Mouse (Mus musculus) layer of hippocampus, adult 9-10 months (tissue): ENCODE measurements around the gene Zdhhc20.
"Not testable (repeated sequence)": the region's sequence is repeated elsewhere in the genome, so short reads cannot be mapped to it uniquely, and the experiment has no call there.

Experiments used
- DNase-seq: peaks from one replicate; pipeline ENCODE4 v3.0.0; 2022; ENCODE audit warnings: low spot score

Gene Zdhhc20

DNA sequence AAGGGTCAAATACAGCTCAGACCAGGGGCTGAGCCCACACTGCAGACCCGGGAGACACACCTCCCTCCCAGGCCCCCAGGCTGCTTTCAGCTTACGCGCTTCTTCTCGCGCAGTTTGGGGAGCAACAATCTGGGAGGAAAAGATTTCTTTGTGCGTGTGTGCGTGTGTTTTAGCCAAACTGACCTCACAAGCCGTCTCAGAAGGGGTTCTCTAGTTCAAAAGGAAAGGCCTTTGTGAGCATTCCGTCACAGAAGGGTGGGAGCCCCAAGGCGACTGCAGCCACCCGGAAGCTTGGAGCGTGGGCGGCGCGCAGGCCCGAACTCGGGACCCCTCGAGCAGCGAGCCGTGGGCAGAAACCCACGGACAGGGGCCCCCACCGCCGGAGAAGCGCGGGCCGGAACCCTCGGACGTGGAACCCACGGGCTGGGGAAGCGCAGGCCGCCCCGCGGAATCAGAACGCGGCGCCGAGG lies 500 bp downstream of the Zdhhc20 start:
- DNase-seq = no peak

DNA sequence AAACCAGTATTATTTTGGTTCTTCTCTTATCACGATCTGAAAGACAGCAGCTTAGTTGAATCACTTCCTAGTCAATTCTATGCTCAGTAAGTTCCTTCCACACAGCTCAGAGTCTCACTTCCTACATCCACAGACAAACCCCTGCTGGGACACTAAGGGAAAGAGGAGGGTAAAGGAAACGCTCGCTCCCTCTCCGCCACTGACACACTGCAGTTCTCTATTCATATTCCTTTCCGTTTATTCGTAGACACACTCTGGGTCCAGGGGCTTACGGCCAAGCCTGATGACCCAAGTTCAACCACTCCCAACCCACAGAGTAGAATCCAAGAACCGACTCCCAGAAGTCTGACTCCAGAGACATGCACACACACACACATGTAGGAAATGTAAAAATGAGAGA lies 2.9 kb downstream of the Zdhhc20 start:
- DNase-seq = no peak

DNA sequence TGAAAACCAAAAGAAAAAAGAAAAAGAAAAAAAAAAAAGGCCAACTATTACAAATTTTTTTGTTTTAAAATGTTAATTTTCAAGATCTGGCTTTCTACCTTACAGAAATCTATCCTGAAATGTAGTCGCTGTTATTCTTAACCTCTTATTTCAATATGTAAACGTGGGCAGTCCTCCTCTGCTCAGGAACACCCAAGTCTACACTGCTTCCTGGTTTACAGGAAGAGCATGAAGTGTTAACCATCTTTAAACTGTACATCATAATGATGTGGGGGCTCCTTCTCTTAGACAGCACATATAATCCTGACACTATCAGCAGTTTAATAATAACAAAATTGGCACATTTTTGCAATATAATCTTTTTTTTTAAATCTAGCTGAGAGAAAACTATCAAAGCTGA lies 4.0 kb downstream of the Zdhhc20 start:
- DNase-seq = no peak

DNA sequence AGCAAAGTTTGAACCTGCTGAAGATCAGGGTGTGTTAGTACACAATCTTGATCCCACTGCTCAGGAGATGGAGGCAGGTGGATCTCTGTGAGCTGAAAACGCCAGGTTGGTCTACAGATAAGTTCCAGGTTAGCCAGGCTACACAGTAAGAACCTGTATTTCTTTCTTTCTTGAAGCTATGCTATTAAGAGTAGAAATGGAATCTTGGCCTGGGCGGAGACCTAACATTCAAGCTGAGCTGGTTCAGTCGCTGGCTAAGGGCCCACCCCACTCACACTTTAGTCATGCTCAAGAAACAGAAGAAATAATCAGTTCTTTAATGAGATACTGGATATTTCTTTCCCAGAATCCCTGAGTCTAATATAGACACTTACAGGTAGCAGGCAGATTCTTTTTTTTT lies 6.7 kb downstream of the Zdhhc20 start:
- DNase-seq = no peak

DNA sequence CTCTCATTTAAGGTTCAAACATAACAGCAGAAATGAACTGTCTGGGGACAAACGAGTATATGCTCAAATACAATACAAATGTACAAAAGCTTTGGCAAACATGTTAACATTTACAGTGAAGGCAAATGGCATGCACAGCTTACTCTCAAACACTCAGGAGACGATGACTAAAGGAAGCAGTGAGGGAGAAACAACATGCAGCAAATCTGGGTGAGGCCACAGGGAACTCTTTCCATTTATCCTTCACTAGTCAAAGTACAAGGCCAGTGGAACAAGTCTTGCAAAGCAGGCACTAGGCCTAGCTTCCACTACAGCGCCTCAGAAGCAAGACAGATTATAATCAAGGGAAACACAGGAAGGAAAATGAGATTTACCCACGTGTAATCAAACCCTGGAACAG lies 7.4 kb downstream of the Zdhhc20 start:
- DNase-seq = no peak

DNA sequence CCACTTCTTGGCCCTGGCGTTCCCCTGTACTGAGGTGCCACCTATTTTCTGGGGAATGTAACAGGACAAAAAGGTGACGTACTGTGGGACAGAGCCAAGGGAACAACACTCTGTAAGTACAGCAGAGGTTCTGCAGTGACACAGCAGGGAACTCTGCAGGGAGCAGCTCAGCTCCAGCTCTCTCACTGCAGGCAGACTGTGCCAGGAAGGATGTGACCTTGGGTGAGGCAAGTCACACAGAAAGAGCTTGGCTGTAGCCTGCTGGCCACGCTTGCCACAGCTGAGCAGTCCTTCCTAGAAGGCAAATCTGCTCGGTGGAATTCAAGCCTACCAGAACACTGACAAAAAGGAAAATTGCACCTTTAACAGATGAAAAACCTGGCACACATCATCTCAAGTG lies 8.3 kb downstream of the Zdhhc20 start:
- DNase-seq = no peak

DNA sequence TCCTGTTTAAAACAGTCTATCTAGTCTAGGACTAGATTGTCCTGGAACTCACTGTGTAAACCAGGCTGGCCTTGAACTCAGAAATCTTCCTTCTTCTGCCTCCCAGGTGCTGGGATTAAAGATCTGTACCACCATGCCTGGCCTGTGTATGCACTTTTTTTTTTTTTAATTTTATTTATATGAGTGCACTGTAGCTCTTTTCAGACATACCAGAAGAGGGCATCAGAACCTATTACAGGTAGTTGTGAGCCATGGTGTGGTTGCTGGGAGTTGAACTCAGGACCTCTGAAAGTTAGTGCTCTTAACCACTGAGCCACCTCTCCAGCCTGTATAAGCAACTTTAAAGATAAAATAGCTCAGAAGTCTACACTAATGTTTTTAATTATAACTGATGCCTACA lies 9.0 kb downstream of the Zdhhc20 start:
- no peak for DNase-seq

DNA sequence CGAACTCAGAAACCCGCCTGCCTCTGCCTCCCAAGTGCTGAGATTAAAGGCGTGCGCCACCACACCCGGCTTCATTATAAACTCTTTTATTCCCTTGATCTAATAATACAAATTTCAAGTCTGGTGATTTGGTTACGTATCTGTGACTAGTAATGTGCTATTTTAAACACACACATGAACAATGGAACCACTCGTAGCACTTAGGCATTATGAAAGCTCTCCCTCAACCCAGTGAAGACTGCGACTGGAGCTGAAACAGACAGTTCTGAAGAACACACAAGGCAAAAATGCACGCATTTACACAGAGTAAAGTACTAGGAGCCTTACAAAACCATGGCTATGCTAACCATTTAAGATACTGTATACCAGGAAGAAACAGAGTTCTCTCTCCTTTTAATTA lies 12.2 kb downstream of the Zdhhc20 start:
- DNase-seq = no peak

DNA sequence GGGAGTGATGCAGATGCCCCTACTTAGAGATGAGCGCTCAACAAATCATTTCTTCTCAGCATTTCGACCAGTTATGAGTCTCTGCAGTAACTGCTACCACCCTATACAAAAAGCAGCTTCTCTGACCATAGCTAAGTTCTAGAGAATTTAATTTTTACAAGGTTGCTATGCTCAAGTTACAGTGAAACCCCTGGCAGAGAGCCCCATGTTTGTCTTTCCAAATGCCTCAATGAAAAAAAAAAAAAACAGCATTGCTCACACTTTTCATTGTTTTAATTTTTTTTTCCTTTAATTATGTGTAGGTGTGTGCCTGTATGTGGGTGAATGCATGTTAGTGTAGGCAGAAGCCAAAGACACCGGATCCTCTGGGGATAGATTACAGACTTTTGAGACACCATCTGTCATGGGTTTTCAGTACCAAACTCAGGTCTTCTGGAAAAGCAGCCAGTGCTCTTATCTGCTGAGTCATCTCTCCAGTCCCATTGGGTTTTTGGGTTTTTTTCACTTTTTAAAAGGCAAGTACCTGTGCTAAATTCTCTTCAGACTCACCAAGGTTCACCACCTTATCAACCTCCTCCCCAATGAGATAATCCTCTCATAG lies 23.3 kb downstream of the Zdhhc20 start:
- DNase-seq = no peak

DNA sequence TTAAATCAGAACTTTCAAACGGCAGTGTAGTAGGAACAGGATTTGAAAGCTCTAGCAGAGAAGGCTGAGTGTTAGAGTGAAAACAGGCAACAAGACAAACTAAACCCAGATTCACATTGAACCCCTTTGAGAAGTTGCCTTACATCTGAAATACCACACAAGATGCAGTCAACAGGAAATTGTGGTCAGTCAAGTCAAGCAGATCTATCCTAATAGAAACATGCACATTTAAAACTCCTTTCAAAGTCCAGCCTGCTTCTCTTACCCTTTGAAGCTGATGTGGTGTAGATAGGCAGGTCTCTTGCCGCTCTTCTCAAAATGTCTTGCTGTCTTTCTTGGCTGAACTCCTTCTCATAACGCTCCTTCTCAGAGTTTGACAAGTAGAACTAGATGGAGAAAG lies 24.8 kb downstream of the Zdhhc20 start:
- no peak for DNase-seq

DNA sequence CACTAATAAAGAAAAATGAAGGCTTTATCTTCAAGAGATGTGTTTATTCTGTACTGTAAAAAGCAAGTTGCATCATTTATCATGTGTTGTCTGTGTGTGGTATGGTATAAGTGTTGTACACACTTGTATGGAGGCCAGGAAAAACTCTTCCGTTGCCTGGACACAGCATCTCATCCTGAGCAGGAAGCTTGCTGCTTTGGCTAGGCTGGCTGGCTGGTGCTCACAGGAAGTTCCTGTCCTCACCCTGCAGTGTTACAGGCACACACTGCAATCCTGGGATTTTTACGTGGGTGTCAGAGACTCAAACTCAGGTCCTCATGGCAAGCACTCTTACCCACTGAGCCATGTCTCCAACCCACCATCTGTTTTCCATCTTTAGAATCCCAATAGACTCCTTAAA lies 26.9 kb downstream of the Zdhhc20 start:
- DNase-seq = no peak

DNA sequence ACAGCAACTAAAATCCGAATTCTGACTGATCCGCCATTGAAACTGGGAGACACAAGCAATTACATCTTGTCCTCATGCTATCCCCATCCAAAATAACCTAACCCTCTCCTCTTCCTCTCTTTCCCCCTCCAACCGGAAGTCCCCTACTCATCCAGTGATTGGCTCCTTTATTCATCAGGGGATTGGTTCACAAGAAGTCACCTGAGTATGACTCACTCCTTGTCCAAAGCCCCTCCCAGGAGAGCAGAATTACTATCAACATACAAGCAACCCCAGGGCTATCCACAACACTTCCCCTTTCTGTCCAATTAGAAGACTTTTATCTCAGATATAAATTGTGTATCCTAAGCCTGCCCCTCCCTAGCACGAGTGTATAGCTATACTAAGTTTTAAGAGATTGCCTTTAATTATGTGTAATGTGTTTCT lies 28.1 kb downstream of the Zdhhc20 start:
- DNase-seq = no peak

DNA sequence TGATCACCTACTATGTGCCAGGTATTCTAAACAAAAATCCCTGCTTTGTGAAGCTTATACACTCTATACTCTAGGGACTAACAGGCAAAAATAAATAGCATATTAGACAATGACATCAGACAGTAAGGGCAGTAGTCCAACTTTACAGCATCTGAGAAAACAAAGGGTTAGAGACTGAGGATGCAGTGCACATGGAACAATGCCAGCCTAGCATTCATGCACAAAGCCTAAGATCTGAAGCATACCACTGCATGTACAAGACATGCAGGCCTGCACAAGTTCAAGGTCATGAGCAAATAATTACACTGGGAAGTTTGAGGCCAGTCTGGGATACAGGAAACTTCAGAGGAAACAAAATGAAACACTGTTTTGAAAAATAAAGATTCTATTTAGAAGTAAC lies 30.6 kb downstream of the Zdhhc20 start:
- DNase-seq = no peak

DNA sequence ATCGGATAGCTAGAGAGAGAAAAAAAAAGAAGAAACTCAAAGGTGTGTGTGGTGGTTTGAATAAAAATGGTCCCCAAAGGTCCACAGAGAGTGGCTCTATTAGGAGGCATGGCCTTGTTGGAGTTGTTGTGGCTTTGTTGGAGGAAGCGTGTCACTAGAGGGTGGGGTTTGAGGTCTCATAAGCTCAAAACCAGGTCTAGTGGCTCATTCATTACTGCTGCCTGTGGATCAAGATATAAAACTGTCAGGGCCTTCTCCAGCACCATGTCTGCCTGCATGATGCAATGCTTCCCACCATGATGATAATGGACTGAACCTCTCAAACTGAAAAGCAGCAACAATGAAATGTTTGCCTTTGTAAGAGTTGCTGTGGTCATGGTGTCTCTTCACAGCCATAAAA lies 31.5 kb downstream of the Zdhhc20 start:
- no peak for DNase-seq

DNA sequence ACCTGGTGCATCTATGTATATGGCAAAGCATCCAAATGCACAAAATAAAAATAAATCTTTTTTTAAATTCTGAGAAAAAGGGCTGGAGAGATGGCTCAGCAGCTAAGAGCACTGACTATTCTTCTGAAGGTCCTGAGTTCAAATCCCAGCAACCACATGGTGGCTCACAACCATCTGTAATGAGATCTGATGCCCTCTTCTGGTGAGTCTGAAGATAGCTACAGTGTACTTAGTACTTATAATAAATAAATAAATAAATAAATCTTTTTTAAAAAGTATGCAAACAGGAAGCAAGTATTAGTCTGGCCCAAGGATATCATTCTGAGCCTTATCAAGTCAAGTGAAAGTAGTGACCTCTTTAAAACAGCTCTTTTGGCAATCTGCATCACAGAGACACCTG lies 34.0 kb downstream of the Zdhhc20 start:
- not testable (repeated sequence) for DNase-seq

DNA sequence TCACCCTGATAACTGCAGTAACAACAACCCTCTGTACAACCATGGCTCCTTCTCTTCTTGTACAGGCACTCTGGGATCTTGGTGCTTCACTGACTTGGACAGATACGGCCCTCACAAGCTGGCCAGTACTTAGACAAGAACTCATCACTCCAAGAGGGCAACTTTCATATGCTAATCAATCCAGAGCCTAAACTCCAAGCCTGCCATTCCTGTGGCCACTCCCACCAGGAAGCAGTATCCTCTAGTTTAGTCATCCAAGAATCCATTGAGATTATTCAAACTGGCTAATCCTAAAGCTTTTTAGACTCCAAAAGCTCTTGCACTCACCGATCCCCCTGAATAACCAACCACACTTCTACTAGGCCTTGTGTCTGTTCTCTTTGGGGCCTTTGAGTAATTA lies 37.1 kb downstream of the Zdhhc20 start:
- DNase-seq = no peak

DNA sequence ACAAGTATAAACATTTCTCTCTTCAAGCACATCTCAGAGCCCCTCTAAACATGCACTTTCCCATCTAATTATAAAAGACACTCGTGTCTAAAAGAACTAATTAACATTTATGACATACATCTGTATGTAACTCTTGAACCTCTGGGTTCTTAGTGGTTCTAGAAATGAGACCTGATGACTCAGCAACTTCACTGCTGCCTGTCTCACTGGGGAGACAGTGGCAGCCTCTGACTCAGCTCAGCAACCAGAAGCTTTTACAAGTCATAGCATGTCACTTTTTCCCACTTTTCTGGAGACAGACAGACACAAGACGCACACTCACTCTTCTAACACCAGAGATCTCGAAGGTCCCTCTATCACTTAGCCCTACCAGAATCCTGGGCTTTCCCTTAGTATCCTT lies 39.7 kb downstream of the Zdhhc20 start:
- DNase-seq = no peak

DNA sequence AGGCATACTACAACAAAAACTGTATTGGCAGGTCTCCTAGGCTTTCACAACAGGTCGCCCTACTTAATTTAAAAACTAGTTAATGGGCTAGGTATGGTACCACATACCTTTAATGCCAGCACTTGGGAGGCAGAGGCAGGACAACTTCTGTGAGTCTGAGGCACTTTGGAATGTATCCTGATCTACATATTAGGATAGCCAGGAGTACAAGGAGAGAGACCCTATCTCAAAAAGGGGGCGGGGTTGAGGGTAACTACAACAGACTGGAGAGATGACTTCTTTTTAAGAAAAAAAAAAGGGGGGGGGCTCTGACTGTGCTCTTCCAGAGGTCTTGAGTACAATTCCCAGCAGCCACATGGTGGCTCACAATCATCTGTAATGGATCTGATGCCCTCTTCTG lies 41.4 kb downstream of the Zdhhc20 start:
- no peak for DNase-seq

DNA sequence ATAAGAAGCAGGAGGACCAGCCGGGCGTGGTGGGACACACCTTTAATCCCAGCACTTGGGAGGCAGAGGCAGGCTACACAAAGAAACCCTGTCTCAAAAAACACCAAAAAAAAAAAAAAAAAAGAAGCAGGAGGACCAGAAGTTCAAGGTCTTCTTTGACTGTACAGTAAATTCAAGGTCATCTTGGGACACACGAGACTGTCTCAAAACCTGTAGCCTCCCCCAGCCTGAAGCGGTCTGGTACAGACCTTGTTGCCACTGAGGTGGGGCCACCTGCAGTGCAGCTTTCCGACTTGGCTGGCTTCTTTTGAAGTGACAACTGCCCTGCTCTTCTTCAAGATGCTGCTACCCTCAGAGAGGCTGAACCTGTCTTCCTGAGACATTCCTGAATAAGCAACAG lies 42.0 kb downstream of the Zdhhc20 start:
- not testable (repeated sequence) for DNase-seq

DNA sequence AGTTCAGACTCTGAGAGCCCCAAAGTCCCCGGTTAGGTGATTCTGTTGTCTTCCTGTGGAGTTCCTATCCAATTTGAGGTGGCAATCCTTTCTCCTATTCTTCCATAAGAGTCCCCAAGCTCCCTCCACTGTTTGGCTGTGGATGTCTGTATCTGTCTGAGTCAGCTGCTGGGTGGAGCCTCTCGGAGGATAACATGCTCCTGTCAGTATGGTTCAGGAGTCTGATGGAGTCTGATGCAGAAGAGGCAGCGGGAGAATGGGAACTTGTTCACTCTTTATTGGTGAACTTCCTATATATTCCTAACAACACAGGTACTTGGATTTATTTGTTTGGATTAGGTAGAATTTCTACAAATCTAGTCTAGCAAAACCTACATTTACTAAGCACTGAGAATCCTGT lies 45.5 kb downstream of the Zdhhc20 start:
- DNase-seq = no peak

DNA sequence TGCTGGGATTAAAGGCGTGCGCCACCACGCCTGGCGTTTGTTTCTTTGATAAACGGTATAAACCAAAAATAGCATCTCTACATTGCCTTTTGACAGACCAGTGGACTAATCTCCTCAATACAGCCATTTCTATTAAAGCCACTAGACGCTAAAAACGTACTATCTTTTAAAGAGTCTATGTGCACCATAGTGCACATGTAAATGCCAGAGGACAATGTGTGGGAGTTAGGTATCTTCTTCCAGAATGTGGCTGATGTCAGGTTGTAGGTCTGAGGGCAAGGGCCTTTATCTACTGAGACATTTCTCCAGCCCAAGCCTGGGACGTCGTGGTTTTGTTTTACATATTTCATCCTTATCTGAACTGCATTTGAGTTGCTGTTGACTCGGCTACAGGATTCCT lies 54.9 kb downstream of the Zdhhc20 start:
- DNase-seq = no peak

DNA sequence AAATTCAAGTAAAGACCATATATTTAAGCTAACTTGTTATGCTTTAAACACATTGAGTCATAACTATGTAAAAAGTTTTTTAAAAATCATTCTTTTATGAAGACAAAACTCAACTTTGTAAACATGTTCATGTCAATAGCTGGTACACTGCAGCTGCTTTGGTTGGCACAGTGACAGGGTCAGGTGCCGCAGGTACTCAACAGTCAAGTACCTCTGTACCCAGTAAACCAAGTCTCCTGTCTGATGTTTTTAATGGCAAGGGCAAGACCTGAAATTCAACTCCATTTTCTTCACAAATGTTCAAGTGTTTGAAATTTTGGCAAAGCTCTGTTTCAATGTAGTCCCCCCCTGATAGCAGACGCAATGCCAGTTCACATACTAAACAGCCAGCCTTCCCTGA lies 56.5 kb downstream of the Zdhhc20 start:
- DNase-seq = no peak

DNA sequence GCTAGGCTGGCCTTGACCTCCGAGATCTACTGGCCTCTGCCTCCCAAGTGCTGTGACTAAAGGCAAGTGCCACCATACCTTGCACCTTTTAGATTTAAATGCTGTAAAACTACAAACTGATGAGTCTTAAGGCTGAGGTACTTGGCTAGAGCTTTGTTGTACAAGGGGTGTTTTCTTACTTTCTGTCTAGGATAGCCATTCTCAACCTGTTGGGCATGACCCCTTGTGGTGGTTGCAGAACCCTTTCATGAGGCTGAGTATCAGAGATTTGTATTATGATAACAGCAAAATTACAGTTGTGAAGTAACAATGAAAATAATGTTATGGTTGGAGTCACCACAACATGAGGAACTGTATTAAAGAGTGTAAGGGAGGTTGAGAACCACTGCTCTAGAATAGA lies 62.8 kb downstream of the Zdhhc20 start:
- no peak for DNase-seq

DNA sequence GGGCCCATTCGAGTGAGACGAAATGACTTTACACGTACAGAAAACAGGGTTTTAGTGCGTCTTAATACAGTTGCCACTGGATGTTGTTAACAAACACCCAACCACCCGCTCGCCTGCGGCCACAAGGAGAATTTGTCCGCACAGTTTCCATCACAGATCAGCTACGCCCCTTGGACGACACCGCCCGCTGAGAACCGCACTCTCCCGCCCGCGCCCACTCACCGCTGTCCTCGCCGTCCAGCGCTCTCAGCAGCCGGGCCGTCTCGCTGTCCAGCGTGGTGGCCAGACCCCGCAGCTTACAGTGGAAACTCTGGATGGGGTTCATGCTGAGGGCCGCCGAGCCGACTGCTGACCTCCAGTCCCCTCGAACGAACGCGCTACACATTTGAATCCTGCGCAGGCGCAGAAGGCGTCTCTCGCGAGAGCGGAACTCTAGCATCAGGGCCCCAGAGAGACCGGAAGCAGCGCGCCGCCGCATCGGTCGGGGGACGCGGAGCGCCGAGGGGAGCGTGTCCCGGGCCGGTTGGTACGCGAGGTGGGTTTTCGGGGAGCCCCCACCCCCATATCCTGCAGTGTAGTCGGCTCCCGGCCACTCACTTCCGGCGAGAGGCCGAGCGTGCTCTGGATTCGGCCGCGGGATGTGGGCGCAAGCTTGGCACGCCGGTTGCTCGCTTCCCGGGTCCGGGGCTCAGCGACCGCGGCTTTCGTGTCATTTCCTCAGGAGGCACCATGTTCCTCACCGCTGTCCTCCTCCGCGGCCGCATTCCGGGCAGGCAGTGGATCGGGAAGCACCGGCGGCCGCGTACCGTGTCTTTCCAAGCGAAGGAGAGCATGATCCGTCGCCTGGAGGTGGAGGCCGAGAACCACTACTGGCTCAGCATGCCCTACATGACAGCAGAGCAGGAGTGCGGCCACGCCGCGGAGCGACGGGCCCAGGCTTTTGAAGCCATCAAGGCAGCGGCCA lies 64.0 kb downstream of the Zdhhc20 start, which contains the start of the genes Ska3 and Mrpl57:
TSS of gene Ska3 (minus strand) at position 398 of the 964 bp plus-strand sequence.
TSS of gene Mrpl57 (plus strand) at position 447 of the 964 bp plus-strand sequence.
- DNase-seq = peak; percentile 78
